In the genomic region with DNA sequence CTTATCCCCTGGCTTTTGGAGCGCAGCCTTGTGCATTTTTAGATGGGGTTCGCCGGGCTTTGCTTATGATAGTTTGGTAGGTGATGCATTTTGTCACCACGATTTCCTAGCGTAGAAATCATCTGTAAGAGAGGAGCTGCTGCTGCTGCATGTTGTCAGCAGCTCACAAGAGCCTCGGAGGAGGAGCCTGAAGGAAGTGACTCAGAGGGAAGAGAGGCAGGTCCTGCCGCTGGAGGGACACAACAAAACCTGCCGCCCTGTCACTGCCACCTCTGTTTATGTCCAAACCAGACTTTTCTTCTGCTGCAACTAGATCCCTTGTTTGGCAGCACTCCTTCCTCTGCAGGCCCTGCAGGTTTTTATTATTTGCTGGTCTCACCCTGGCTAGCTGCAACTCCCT, we compare ENCODE assay signal across 9 mouse cellular contexts. TPM values are rescaled to one million over a fixed set of nuclear protein-coding genes. Genes with fewer than 3 reads are reported as not detected.
DNase-seq lines count a peak whose midpoint lies in the region; ATAC-seq and TF ChIP-seq lines count a peak whose summit lies in the region.
"Had no signal": no experiment of that assay in that cellular context is flagged by ENCODE, and none has a peak within 500 bp of the region (broad histone marks: within the 10 kb centered on the region; RNA-seq: fewer than 3 reads in every experiment).

No protein-coding gene starts in this region.

- TF ChIP-seq EP300 in liver, embryonic 14.5 days (IDR thresholded peaks at IDR 0.05; ENCODE audit: low read depth) = no peak
- TF ChIP-seq EP300 in liver, postnatal 0 days (IDR thresholded peaks at IDR 0.05; ENCODE audit: low read depth) = no peak
- no peak for TF ChIP-seq EP300 in stomach, postnatal 0 days (optimal IDR thresholded peaks at IDR 0.05)

- peak; percentile 65 for DNase-seq in adrenal gland, adult 2 months
- DNase-seq in adrenal gland, adult 18-20 months (ENCODE audit: low spot score in 2 of 2) = no peak
- DNase-seq in liver, embryonic 14.5 days (ENCODE audit: low read depth in 3 of 3, low spot score in 3 of 3) = no peak
- no peak for DNase-seq in liver, postnatal 0 days
- DNase-seq in stomach, postnatal 0 days (ENCODE audit: low spot score) = peak; percentile 44
- no peak for DNase-seq in layer of hippocampus, adult 9-11 months

- 21% methylated on average over 8 of the region's 8 CpGs for WGBS in liver, embryonic 14.5 days (ENCODE audit: insufficient replicate concordance)
- WGBS in liver, postnatal 0 days (ENCODE audit: insufficient replicate concordance) = 26% methylated on average over 8 of the region's 8 CpGs
- WGBS in intestine, postnatal 0 days = 31% methylated on average over 8 of the region's 8 CpGs
- WGBS in stomach, postnatal 0 days = 20% methylated on average over 8 of the region's 8 CpGs
- WGBS in forebrain, embryonic 16.5 days = 56% methylated on average over 8 of the region's 8 CpGs

- H3K9ac ChIP-seq in liver, embryonic 14.5 days (replicated peaks) = no peak overlapping the region
- no peak overlapping the region for H3K9ac ChIP-seq in liver, postnatal 0 days (replicated peaks)
- no peak overlapping the region for H3K9ac ChIP-seq in intestine, postnatal 0 days (ENCODE audit: low read depth, low read length)
- no peak overlapping the region for H3K9ac ChIP-seq in stomach, postnatal 0 days (ENCODE audit: low read length)
- no peak overlapping the region for H3K9ac ChIP-seq in forebrain, embryonic 16.5 days (replicated peaks; ENCODE audit: low read depth, low read length)

- H3K4me2 ChIP-seq in liver, embryonic 14.5 days (ENCODE audit: low read depth) = no peak overlapping the region
- no peak overlapping the region for H3K4me2 ChIP-seq in liver, postnatal 0 days (ENCODE audit: low read depth, low read length)
- peak overlapping the region; percentile 9 for H3K4me2 ChIP-seq in intestine, postnatal 0 days (replicated peaks; ENCODE audit: low read depth)
- no peak overlapping the region for H3K4me2 ChIP-seq in stomach, postnatal 0 days (replicated peaks; ENCODE audit: low read depth)
- no peak overlapping the region for H3K4me2 ChIP-seq in forebrain, embryonic 16.5 days (ENCODE audit: low read length)

- TF ChIP-seq CTCF in liver, embryonic 14.5 days (IDR thresholded peaks at IDR 0.05; ENCODE audit: low read depth) = 0 out of 2 replicates have a peak, but pooled peaks have one; percentile 3
- no peak for TF ChIP-seq CTCF in liver, postnatal 0 days (IDR thresholded peaks at IDR 0.05; ENCODE audit: low read depth)
- TF ChIP-seq CTCF in intestine, postnatal 0 days (IDR thresholded peaks at IDR 0.05; ENCODE audit: low read depth) = peak; percentile 35
- peak; percentile 33; the same call in 1 of the 2 replicates for TF ChIP-seq CTCF in stomach, postnatal 0 days (IDR thresholded peaks at IDR 0.05; ENCODE audit: low read depth)

- ATAC-seq in liver, embryonic 14.5 days (ENCODE audit: insufficient read depth) = no peak
- ATAC-seq in liver, postnatal 0 days = no peak
- ATAC-seq in intestine, postnatal 0 days = no peak
- ATAC-seq in stomach, postnatal 0 days (ENCODE audit: low FRiP score, low TSS enrichment) = no peak
- ATAC-seq in forebrain, embryonic 16.5 days = no peak

- H3K4me1 ChIP-seq in liver, embryonic 14.5 days (replicated peaks; ENCODE audit: control insufficient read depth in 2 of 2, insufficient read depth in 2 of 2, low read length in 1 of 2) = peaks cover 0 to 10% of the 10 kb centered on the region in 2 experiments; a peak in 2 of 4 replicates
- peaks cover 31% of the 10 kb centered on the region for H3K4me1 ChIP-seq in liver, postnatal 0 days (ENCODE audit: insufficient read depth)
- peaks cover 9% of the 10 kb centered on the region; the same call in 1 of the 2 replicates for H3K4me1 ChIP-seq in intestine, postnatal 0 days (replicated peaks; ENCODE audit: control insufficient read depth, insufficient read depth, low read length)
- peaks cover 5% of the 10 kb centered on the region for H3K4me1 ChIP-seq in stomach, postnatal 0 days (replicated peaks; ENCODE audit: control insufficient read depth, insufficient read depth)
- peaks cover 32% of the 10 kb centered on the region for H3K4me1 ChIP-seq in forebrain, embryonic 16.5 days (replicated peaks; ENCODE audit: control insufficient read depth, insufficient read depth, low read length)

- H3K27me3 ChIP-seq in liver, embryonic 14.5 days (ENCODE audit: control insufficient read depth, insufficient read depth, low read length) = no peaks in the 10 kb centered on the region
- no peaks in the 10 kb centered on the region for H3K27me3 ChIP-seq in liver, postnatal 0 days (ENCODE audit: insufficient read depth, low read length)
- H3K27me3 ChIP-seq in intestine, postnatal 0 days (replicated peaks; ENCODE audit: control insufficient read depth, insufficient read depth, low read length) = no peaks in the 10 kb centered on the region
- H3K27me3 ChIP-seq in stomach, postnatal 0 days (ENCODE audit: control insufficient read depth, insufficient read depth, low read length) = no peaks in the 10 kb centered on the region
- no peaks in the 10 kb centered on the region for H3K27me3 ChIP-seq in forebrain, embryonic 16.5 days (replicated peaks; ENCODE audit: control insufficient read depth, insufficient read depth, low read length)

- no peak overlapping the region for H3K27ac ChIP-seq in liver, embryonic 14.5 days
- no peak overlapping the region for H3K27ac ChIP-seq in liver, postnatal 0 days (ENCODE audit: low read depth)
- no peak overlapping the region for H3K27ac ChIP-seq in intestine, postnatal 0 days (ENCODE audit: low read depth, low read length)
- no peak overlapping the region for H3K27ac ChIP-seq in stomach, postnatal 0 days (replicated peaks)
- H3K27ac ChIP-seq in forebrain, embryonic 16.5 days (ENCODE audit: low read length) = no peak overlapping the region
- H3K27ac ChIP-seq: midbrain, embryonic 10.5 days had no signal

- H3K4me3 ChIP-seq in liver, embryonic 14.5 days (ENCODE audit: insufficient read depth in 1 of 2, low read depth in 2 of 2, low read length in 2 of 2) = no peak overlapping the region
- no peak overlapping the region for H3K4me3 ChIP-seq in liver, postnatal 0 days (ENCODE audit: low read depth, low read length)
- no peak overlapping the region for H3K4me3 ChIP-seq in intestine, postnatal 0 days (ENCODE audit: low read depth, low read length)
- H3K4me3 ChIP-seq in stomach, postnatal 0 days (ENCODE audit: low read depth, low read length) = no peak overlapping the region
- no peak overlapping the region for H3K4me3 ChIP-seq in forebrain, embryonic 16.5 days (replicated peaks; ENCODE audit: low read length)
- H3K4me3 ChIP-seq: midbrain, embryonic 10.5 days had no signal

- H3K36me3 ChIP-seq in liver, embryonic 14.5 days (replicated peaks; ENCODE audit: control insufficient read depth, insufficient read depth, low read depth) = no peaks in the 10 kb centered on the region
- H3K36me3 ChIP-seq in liver, postnatal 0 days (replicated peaks; ENCODE audit: insufficient read depth, low read length) = no peaks in the 10 kb centered on the region
- no peaks in the 10 kb centered on the region for H3K36me3 ChIP-seq in intestine, postnatal 0 days (ENCODE audit: control insufficient read depth, insufficient read depth)
- no peaks in the 10 kb centered on the region for H3K36me3 ChIP-seq in stomach, postnatal 0 days (ENCODE audit: control insufficient read depth, insufficient read depth, low read length)
- no peaks in the 10 kb centered on the region for H3K36me3 ChIP-seq in forebrain, embryonic 16.5 days (ENCODE audit: control insufficient read depth, insufficient read depth)

- H3K9me3 ChIP-seq in liver, embryonic 14.5 days (ENCODE audit: control insufficient read depth, low read length) = no peaks in the 10 kb centered on the region; the same call in 1 of the 2 replicates
- no peaks in the 10 kb centered on the region for H3K9me3 ChIP-seq in liver, postnatal 0 days (ENCODE audit: low read length)
- H3K9me3 ChIP-seq in intestine, postnatal 0 days (ENCODE audit: control insufficient read depth) = no peaks in the 10 kb centered on the region
- H3K9me3 ChIP-seq in stomach, postnatal 0 days (ENCODE audit: control insufficient read depth, low read length) = no peaks in the 10 kb centered on the region
- peaks cover 7% of the 10 kb centered on the region; the same call in 1 of the 2 replicates for H3K9me3 ChIP-seq in forebrain, embryonic 16.5 days (ENCODE audit: control insufficient read depth, low read length)

RNA-seq across cellular contexts. Expression of a gene that starts 8.5 kb away (rescaled TPM):
- total RNA-seq in adrenal gland, adult 2 months (2021) = 10 to 100 TPM; 46.2 to 61.6 TPM
- 11.3 and 15.5 TPM in 2 replicates for polyA plus RNA-seq in adrenal gland, adult 2 months (2012; rRNA removed)
- 10 to 100 TPM; 44.7 to 59.1 TPM for total RNA-seq in adrenal gland, adult 18-20 months (2021)
- polyA plus RNA-seq in liver, embryonic 14.5 days (2012; rRNA removed) = 1.1 and 1.4 TPM in 2 replicates
- polyA plus RNA-seq in liver, embryonic 14.5 days (2014; fragmentation: Nextera tagmentation; extraction: Ambion mirVana) = 1.1 and 1.4 TPM in 2 replicates
- polyA plus RNA-seq in liver, postnatal 0 days (2015; fragmentation: Nextera tagmentation; extraction: Ambion mirVana) = 1.0 and 1.3 TPM in 2 replicates
- polyA plus RNA-seq in intestine, postnatal 0 days (2015; fragmentation: Nextera tagmentation; extraction: Ambion mirVana) = 6.1 and 7.0 TPM in 2 replicates
- 4.2 TPM in 2 replicates for polyA plus RNA-seq in stomach, postnatal 0 days (2015; fragmentation: Nextera tagmentation; extraction: Ambion mirVana)
- polyA plus RNA-seq in forebrain, embryonic 16.5 days (2015; fragmentation: Nextera tagmentation; extraction: Ambion mirVana) = 36.3 and 37.2 TPM in 2 replicates

Comparison
In these comparisons a context has a peak if more than half of its experiments do, and no peak if none do; other contexts are left out.
1. DNase-seq: peak in adrenal gland, adult 2 months (single experiment) and stomach, postnatal 0 days (single experiment); none in adrenal gland, adult 18-20 months (0 of 2), liver, embryonic 14.5 days (0 of 3), liver, postnatal 0 days (single experiment) and layer of hippocampus, adult 9-11 months (single experiment).